Mouse (Mus musculus) left cerebral cortex, adult 18-20 months (tissue): ENCODE data around the gene Cntnap1. TPM values are rescaled to one million over a fixed set of nuclear protein-coding genes. Genes with fewer than 3 reads are reported as not detected.
A peak's percentile ranks its signal among the peaks of the same experiment; 100 is the strongest.

Source experiments
- DNase-seq, 2 experiments: peaks; one replicate each; pipeline ENCODE4 v3.0.0; 2021 to 2022; ENCODE audit warnings: low spot score in 2 of 2, mixed read lengths in 1 of 2
- total RNA-seq, 2 experiments: library from RNA; stranded (reverse); gene quantifications; 2 replicates each; pipeline ENCODE4 v1.2.3; 2021

The Cntnap1 gene
- total RNA-seq, 2 experiments from 2014 or later = 158 to 160 TPM

DNA sequence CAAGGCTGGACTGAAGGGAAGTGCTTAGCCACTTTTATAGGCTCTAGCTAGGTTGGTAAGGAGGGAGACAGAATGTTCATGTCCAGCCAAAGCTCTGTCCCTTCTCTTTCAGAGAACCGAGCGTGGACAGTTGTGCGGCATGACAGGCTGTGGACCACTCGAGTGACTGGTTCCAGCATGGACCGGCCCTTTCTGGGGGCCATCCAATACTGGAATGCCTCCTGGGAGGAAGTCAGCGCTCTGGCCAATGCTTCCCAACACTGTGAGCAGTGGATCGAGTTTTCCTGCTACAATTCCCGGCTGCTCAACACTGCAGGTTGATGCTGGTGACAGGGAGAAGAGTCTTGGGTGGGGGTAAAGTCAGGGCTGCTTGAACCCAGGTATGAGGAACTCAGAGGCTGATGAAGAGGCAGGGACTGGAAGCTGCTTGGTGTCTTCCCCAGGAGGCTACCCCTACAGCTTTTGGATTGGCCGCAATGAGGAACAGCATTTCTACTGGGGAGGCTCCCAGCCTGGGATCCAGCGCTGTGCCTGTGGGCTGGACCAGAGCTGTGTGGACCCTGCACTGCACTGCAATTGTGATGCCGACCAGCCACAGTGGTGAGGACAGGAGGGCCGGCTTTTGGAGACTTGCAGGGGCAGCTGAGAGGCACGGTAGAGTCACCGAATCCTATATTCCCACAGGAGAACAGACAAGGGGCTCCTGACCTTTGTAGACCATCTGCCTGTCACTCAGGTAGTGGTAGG lies 12.6 kb downstream of the Cntnap1 start:
- no peak for DNase-seq

GRCm38 (mm10) chr11:101184984-101185383 lies 14.7 kb downstream of the Cntnap1 start:
- DNase-seq = no peak

GRCm38 (mm10) chr11:101185441-101185840 lies 15.1 kb downstream of the Cntnap1 start:
- DNase-seq = no peak

DNA sequence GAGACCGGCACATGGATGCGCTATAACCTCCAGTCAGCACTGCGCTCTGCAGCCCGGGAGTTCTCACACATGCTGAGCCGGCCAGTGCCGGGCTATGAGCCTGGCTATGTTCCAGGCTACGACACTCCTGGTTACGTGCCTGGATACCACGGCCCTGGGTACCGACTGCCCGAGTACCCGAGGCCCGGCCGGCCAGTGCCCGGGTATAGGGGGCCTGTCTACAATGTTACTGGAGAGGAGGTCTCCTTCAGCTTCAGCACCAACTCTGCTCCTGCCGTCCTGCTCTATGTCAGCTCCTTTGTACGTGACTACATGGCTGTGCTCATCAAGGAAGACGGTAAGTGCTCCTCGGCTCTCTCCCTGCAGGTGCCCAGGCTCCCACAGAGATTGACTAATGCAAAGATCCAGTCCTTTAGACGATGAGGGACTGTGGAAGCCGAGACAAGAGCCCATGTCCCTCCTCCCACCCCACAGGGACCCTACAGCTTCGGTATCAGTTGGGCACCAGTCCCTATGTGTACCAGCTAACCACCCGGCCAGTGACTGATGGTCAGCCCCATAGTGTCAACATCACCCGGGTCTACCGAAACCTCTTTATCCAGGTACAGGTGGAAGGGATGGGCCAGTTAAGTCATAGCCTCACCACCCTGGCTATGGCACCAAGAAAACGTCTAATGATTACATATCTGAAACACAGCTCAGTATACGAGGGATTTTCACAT lies 16.4 kb downstream of the Cntnap1 start:
- DNase-seq = no peak

GRCm38 (mm10) chr11:101187541-101187940 lies 17.2 kb downstream of the Cntnap1 start:
- no peak for DNase-seq

DNA sequence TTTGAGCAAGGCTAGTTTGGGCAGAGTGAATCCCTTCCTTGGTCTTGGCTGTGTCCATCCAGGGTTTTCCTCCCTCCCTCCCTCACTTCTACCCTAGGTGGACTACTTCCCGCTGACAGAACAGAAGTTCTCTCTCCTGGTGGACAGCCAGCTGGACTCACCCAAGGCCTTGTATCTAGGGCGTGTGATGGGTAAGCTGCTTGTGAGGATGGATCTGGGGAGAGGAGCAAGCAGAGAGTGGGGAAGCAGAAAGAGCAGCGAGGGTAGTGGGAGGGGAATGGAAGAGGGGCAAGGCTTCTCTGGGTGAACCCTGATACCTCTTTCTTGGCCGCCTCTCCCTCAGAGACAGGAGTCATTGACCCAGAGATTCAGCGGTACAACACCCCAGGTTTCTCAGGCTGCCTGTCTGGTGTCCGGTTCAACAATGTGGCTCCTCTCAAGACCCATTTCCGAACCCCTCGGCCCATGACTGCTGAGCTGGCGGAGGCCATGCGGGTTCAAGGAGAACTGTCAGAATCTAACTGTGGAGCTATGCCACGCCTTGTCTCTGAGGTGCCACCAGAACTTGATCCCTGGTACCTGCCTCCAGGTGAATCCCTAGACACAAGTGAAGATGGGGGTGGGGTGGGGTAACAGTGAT lies 18.0 kb downstream of the Cntnap1 start:
- no peak for DNase-seq

DNA sequence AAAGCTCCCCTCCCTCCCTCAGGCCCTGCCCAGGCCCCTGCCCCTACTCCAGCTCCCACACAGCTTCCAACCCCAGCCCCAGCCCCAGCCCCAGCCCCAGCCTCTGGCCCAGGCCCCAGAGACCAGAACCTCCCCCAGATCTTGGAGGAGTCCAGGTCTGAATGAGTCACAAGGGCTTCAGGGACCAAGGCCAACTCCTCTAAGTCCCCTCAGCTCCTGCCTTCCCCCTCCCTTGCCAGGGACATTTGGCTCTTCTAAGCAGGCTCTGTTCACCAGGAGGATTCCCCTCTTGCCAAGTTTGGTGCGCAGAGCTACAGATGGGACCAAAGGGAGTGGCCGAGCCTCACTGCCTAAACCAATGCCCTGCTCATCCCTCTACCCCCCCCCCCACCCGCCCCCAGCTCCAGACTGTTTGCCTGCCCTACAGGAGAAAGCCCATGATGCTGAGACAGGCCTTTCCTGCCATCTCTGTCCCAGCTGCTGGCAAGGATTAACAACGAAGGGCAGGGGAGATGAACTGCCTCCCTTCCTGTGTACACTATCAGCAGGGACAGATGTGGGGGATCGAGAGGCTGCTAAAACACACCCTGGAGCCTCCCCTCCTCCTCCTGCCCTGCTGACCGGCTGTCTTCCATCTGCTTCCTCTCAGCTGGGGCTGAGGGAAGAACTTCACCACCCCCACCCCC lies 19.3 kb downstream of the Cntnap1 start:
- DNase-seq = peak in 1 of 2 experiments; percentile 52

- no peak for DNase-seq
Observed at GRCm38 (mm10) chr11:101190181-101190912, 20.0 kb downstream of the Cntnap1 start.

DNA sequence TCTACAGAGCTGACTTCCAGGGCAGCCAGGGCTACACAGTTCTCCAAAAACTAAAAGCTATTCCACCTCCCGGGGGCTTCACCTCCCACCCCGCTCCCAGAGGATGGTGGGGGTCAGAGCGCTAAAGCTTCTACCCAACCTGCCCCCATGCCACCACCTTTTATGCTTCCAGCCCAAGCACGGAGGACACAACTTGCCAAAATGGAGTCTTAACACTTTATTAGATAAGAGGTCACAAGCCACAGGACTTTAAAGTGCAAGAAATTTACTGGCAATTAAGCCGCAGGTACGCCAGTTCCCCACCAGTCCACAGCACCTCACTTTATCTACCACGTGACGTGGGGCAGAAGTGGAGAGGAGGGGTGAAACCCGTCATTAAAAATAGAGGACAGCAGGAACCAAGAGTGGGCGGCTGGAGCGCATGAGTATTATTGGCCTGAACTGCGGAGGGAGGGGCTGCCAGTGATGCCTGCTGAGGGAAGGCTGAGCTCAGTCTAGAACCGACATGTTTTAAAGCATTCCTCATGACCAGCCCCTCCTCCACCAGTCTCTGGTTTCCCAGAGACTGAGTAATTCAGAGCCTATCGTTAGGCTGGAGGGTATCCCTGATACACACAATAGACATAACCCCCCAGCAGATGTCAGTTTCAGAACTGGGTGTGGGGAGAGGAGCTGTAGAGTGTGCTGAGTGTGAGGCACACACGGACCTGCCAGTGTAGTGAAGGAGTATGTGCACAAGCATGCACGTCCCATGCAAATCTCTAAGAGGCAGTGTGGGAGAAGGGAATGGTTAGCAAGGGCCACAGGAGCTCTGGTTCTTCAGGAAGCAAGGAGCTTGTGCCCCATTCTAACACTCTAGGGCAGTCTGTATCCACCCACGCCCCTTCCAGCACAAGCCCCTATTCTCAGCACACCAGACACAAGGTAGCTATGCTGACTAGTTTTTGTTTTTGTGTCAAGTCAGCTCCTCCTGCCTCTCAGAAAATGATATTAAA lies 20.9 kb downstream of the Cntnap1 start:
- DNase-seq = no peak

GRCm38 (mm10) chr11:101191919-101192470 lies 21.7 kb downstream of the Cntnap1 start:
- DNase-seq = no peak

DNA sequence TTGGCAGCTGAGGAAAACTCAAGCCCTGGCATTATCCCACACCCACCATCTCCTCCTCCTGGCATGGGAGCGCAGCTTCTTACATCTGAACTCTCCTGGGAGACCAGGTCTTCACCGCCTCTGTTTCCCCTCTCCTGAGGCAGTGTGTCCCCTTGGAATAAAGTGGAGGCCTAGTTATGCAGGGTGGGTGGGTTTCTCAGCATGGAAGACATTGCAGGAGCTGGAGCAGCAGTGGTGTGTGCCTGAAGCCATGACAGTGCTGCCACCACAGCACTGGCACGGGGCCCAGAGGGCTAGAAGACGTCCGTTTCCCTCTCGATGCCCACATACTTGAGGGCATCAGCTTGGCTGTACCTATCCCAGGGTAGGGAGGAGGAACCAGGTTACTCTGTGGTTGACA lies 22.3 kb downstream of the Cntnap1 start:
- DNase-seq = no peak

GRCm38 (mm10) chr11:101193076-101193475 lies 22.8 kb downstream of the Cntnap1 start:
- no peak for DNase-seq

DNA sequence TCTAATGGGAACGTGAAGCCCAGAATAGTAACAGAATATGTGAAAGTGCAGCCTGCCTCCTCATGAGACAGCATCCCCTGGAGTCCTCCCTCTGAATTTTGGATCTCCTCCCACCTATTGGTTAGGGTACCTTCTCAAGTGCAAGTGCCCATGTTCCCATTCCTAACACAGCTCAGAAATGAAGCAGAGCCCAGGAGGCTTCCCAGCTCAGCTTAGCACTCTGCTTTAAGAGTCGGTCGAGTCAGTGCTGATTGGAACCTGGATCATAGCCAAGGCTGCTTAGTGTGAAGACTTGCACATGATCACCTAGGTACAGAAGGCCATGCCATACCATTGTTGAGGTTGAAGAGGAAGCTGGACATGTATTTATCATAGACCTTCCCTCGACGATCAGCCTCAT lies 23.8 kb downstream of the Cntnap1 start:
- DNase-seq = no peak

GRCm38 (mm10) chr11:101194643-101195042 lies 24.3 kb downstream of the Cntnap1 start:
- no peak for DNase-seq

GRCm38 (mm10) chr11:101195101-101195500 lies 24.8 kb downstream of the Cntnap1 start:
- DNase-seq = no peak

- DNase-seq = no peak
Observed at GRCm38 (mm10) chr11:101195571-101195970, 25.2 kb downstream of the Cntnap1 start.

GRCm38 (mm10) chr11:101196175-101196574 lies 25.9 kb downstream of the Cntnap1 start:
- no peak for DNase-seq

- DNase-seq = no peak
Observed at GRCm38 (mm10) chr11:101199555-101199954, 29.2 kb downstream of the Cntnap1 start.

DNA sequence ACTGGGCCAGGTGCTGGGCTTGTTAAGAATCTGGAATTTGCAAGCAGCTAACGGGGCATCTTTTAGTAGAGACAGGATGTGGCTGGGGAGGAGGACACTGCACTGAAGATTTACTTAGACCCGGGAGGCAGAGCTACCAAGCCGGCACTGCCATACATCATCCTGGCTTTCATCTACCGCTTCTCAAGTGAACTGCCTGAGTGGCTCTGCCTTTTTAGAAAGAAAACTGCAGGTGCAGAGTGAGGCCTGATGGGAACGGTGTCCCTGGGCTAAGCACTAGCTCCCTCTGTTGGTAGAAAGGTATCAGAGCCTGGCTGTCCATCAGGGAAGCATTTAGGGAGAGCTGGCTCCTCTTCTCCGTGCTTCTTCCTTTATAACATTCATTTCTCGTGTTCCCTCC lies 30.7 kb downstream of the Cntnap1 start:
- DNase-seq = no peak
